Mouse (Mus musculus) heart, embryonic 12.5 days (tissue): ENCODE data around the gene Chst8. TPM values are rescaled to one million over a fixed set of nuclear protein-coding genes. Genes with fewer than 3 reads are reported as not detected.

ENCODE experiments used
- ATAC-seq: fragments of 200-750 bp; cut with Nextera tagmentation; 2 replicates; pipeline ENCODE4 v1.8.0; 2017; ENCODE audit warnings: moderate TSS enrichment, moderate library complexity; ENCODE audit not compliant: insufficient number of reproducible peaks, low FRiP score
- H3K27ac ChIP-seq: fragments of 300-500 bp; sonication (generic); 2 replicates; pipeline ENCODE4 v1.5.1; 2016; ENCODE audit warnings: mild to moderate bottlenecking, moderate library complexity; ENCODE audit not compliant: poor library complexity, severe bottlenecking
- H3K27me3 ChIP-seq: fragments of 300-500 bp; sonication (generic); replicated peaks from 2 replicates; pipeline ENCODE4 v1.6.1; 2016; ENCODE audit warnings: mild to moderate bottlenecking, moderate library complexity
- H3K36me3 ChIP-seq: fragments of 300-500 bp; sonication (generic); 2 replicates; pipeline ENCODE4 v1.6.1; 2016; ENCODE audit warnings: mild to moderate bottlenecking, moderate library complexity
- H3K4me1 ChIP-seq: fragments of 300-500 bp; sonication (generic); replicated peaks from 2 replicates; pipeline ENCODE4 v1.6.1; 2016; ENCODE audit warnings: mild to moderate bottlenecking
- H3K4me2 ChIP-seq: fragments of 300-500 bp; sonication (generic); 2 replicates; pipeline ENCODE4 v1.6.1; 2016; ENCODE audit warnings: mild to moderate bottlenecking, moderate library complexity
- H3K4me3 ChIP-seq: fragments of 300-500 bp; sonication (generic); 2 replicates; pipeline ENCODE4 v1.5.1; 2016; ENCODE audit warnings: mild to moderate bottlenecking
- H3K9ac ChIP-seq: fragments of 300-500 bp; sonication (generic); 2 replicates; pipeline ENCODE4 v1.6.1; 2016; ENCODE audit warnings: mild to moderate bottlenecking, moderate library complexity
- H3K9me3 ChIP-seq: fragments of 300-500 bp; sonication (generic); replicated peaks from 2 replicates; pipeline ENCODE4 v1.6.1; 2016; ENCODE audit warnings: mild to moderate bottlenecking, moderate library complexity
- WGBS: fragments of 180-500 bp; shearing (Covaris S2); methylation state at CpG from one replicate; pipeline ENCODE4 v1.1.7; 2016; 5-methylcytosine and 5-hydroxymethylcytosine counted together
- polyA plus RNA-seq: library from polyadenylated mRNA; unstranded; fragments of >200 nt; fragmentation: Nextera tagmentation; extraction: Ambion mirVana; gene quantifications from 2 replicates; pipeline ENCODE4 v1.2.1, GENCODE M21; 2016

Gene Chst8
- polyA plus RNA-seq, 1 experiment from 2014 or later: 1.4 TPM

DNA sequence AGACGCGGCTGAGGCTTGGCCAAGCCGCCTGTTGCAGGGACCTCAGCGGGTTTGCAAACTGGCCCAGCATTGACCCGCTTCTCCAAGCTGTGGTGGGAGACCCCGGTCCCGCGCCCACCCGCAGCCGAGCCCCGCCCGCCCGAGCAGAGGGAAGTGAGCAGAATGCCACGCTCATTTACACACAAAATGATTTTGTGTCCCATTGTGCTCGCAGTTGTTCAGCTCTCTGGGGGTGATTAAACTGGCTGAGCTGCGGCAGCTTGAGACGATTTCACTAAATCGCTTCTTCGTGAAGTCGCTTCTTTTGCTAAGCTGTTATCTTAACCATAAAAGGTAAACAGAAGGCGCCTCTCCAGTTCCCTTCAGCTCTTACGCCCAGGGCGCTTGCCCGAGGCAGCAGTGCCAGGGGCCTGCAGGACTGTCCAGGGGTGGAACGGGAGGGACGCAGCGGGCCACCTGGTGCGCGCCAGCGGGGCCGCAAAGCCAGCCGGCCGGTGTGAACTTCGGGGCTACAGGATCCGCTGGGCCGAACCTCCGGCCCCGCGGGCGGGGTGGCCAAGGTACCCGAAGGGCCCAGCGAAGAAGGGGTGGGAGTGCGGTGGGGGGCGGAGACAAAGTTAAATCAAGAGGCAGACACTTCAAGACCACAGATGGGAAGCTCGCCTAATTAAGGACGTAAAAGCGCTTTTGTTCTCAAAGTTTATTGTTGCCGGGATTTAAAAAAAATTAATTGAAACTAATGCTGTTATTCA, 159.6 kb downstream of the Chst8 start:
- H3K9ac ChIP-seq: peak overlapping the region; percentile 88
- no peak for ATAC-seq
- peaks cover 21% of the 10 kb centered on the region for H3K36me3 ChIP-seq
- peak overlapping the region; percentile 83 for H3K4me3 ChIP-seq
- H3K27me3 ChIP-seq: no peaks in the 10 kb centered on the region
- peak overlapping the region; percentile 88 for H3K4me2 ChIP-seq
- 1% methylated on average over 48 of the region's 48 CpGs for WGBS
- no peaks in the 10 kb centered on the region for H3K9me3 ChIP-seq
- H3K4me1 ChIP-seq: peaks cover 6% of the 10 kb centered on the region; the same call in 1 of the 2 replicates
- 0 out of 2 replicates have a peak overlapping the region, but pooled peaks have one; percentile 93 for H3K27ac ChIP-seq

- H3K4me2 ChIP-seq: no peak overlapping the region
- peaks cover 14% of the 10 kb centered on the region for H3K4me1 ChIP-seq
- no peak overlapping the region for H3K9ac ChIP-seq
- peaks cover 33% of the 10 kb centered on the region for H3K36me3 ChIP-seq
- no peak for ATAC-seq
- no peak overlapping the region for H3K27ac ChIP-seq
- WGBS: 59% methylated on average over 2 of the region's 2 CpGs
- no peaks in the 10 kb centered on the region for H3K9me3 ChIP-seq
- H3K27me3 ChIP-seq: no peaks in the 10 kb centered on the region
- no peak overlapping the region for H3K4me3 ChIP-seq
These were observed 161.1 kb downstream of the Chst8 start for GRCm38 (mm10) chr7:34651381-34651780.

DNA sequence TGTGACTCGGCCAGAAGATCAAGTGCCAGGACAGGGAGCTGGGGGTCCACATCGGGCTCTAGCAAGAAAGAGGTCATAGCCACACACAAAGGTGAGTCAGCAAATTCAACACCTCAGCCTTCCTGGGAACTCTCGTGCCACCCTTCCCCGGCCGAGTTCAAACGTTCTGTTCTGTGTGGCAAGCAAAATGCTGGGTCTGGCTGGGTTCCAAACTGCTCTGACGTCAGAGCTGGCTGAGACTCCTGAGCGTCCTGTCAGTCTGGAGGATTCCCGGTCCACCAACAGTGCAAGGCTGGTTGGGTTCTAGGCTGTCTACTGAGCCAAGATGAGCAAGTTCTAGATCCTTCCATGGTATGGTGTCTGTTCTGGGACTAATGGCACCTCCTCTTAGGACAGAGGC, 165.5 kb downstream of the Chst8 start:
- H3K4me2 ChIP-seq: no peak overlapping the region
- no peaks in the 10 kb centered on the region for H3K27me3 ChIP-seq
- WGBS: 44% methylated on average over 9 of the region's 9 CpGs
- no peak overlapping the region for H3K4me3 ChIP-seq
- peaks cover 46% of the 10 kb centered on the region for H3K36me3 ChIP-seq
- H3K9ac ChIP-seq: no peak overlapping the region
- no peak for ATAC-seq
- H3K9me3 ChIP-seq: no peaks in the 10 kb centered on the region
- no peak overlapping the region for H3K27ac ChIP-seq
- H3K4me1 ChIP-seq: peaks cover 19% of the 10 kb centered on the region

DNA sequence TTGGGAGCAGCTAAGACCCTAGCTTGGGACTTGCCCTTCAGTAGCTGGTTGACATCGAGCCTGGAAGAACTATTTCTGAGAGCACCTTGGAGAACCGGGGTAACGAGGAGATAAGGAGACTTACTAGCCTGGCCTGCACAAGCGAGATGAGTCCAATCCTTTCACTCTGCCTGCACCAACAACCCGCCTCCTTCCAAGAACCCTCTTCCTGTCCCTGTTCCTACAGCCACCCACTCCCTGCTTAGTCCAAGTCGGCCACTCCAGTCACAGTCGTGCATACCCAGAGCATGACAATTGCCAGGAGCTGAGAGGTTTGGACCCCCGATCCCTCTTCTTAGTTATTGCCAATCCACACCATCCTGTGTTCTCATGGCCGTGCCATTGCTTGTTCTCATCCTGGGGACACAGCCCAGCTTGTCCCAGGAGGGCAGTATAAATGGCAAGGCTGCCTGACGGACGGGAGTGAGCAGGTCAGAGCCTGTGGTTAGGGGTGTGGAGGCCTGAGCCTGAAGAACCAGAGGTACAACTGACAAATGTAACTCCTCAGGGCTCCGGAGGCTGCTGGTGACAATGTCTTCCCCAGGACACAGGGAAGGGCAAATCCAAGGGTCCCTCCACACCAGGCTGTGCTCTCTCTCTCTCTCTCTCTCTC, 166.2 kb downstream of the Chst8 start:
- Histone ChIP-seq H3K4me1 (peaks cover 25% of the 10 kb centered on the region), H3K9ac (no peak overlapping the region), H3K4me2 (no peak overlapping the region), H3K27me3 (no peaks in the 10 kb centered on the region), H3K9me3 (no peaks in the 10 kb centered on the region), H3K36me3 (peaks cover 52% of the 10 kb centered on the region), H3K27ac (no peak overlapping the region), H3K4me3 (no peak overlapping the region)
- 63% methylated on average over 12 of the region's 12 CpGs for WGBS
- ATAC-seq: no peak

GRCm38 (mm10) chr7:34645623-34646022, 166.9 kb downstream of the Chst8 start:
- Histone ChIP-seq H3K27ac (no peak overlapping the region), H3K9ac (no peak overlapping the region), H3K36me3 (peaks cover 57% of the 10 kb centered on the region), H3K4me3 (no peak overlapping the region), H3K4me1 (peaks cover 25% of the 10 kb centered on the region), H3K9me3 (no peaks in the 10 kb centered on the region), H3K27me3 (no peaks in the 10 kb centered on the region), H3K4me2 (no peak overlapping the region)
- no peak for ATAC-seq
- 80% methylated on average over 2 of the region's 2 CpGs for WGBS

DNA sequence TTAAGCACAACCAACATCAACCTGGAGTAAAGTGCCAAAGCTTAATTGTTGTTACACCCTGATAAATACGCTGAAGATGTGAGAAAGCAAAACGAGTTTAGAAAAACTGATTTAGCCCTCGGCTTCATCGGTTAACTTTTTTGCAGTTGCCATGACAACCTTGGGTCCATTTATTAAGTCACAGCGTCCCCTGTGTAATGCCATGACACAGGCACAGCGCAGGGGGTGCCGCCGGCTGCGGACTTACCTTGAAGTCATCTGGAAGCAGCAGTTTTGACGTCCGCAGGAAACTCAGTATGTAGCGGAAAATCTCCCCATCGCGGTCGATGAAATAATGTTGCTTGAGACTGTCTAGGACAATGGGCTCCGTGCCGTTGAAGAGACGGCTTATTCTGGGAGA, 167.9 kb downstream of the Chst8 start:
- H3K27me3 ChIP-seq: no peaks in the 10 kb centered on the region
- H3K9ac ChIP-seq: no peak overlapping the region
- no peaks in the 10 kb centered on the region for H3K9me3 ChIP-seq
- H3K27ac ChIP-seq: no peak overlapping the region
- H3K4me3 ChIP-seq: no peak overlapping the region
- peaks cover 25% of the 10 kb centered on the region for H3K4me1 ChIP-seq
- no peak for ATAC-seq
- no peak overlapping the region for H3K4me2 ChIP-seq
- 90% methylated on average over 18 of the region's 18 CpGs for WGBS
- H3K36me3 ChIP-seq: peaks cover 63% of the 10 kb centered on the region

GRCm38 (mm10) chr7:34643329-34643728, 169.2 kb downstream of the Chst8 start:
- H3K4me3 ChIP-seq: no peak overlapping the region
- no peaks in the 10 kb centered on the region for H3K27me3 ChIP-seq
- no peak overlapping the region for H3K9ac ChIP-seq
- no peak overlapping the region for H3K27ac ChIP-seq
- no peak overlapping the region for H3K4me2 ChIP-seq
- WGBS: 71% methylated on average over 6 of the region's 6 CpGs
- peaks cover 60% of the 10 kb centered on the region for H3K36me3 ChIP-seq
- no peak for ATAC-seq
- H3K9me3 ChIP-seq: no peaks in the 10 kb centered on the region
- peaks cover 25% of the 10 kb centered on the region for H3K4me1 ChIP-seq

- Histone ChIP-seq H3K27me3 (no peaks in the 10 kb centered on the region), H3K36me3 (peaks cover 47% of the 10 kb centered on the region), H3K4me1 (peaks cover 19% of the 10 kb centered on the region), H3K4me2 (no peak overlapping the region), H3K27ac (no peak overlapping the region), H3K9ac (0 out of 2 replicates have a peak overlapping the region, but pooled peaks have one; percentile 37), H3K9me3 (no peaks in the 10 kb centered on the region), H3K4me3 (no peak overlapping the region)
- WGBS: 72% methylated on average over 13 of the region's 13 CpGs
- no peak for ATAC-seq
These were observed 170.5 kb downstream of the Chst8 start for GRCm38 (mm10) chr7:34641968-34642367.

GRCm38 (mm10) chr7:34639798-34640197, 172.7 kb downstream of the Chst8 start:
- H3K36me3 ChIP-seq: peaks cover 43% of the 10 kb centered on the region
- H3K27ac ChIP-seq: no peak overlapping the region
- H3K27me3 ChIP-seq: no peaks in the 10 kb centered on the region
- no peak overlapping the region for H3K4me3 ChIP-seq
- no peaks in the 10 kb centered on the region for H3K9me3 ChIP-seq
- peaks cover 13% of the 10 kb centered on the region for H3K4me1 ChIP-seq
- H3K4me2 ChIP-seq: no peak overlapping the region
- H3K9ac ChIP-seq: no peak overlapping the region
- WGBS: 82% methylated on average over 11 of the region's 11 CpGs
- no peak for ATAC-seq

DNA sequence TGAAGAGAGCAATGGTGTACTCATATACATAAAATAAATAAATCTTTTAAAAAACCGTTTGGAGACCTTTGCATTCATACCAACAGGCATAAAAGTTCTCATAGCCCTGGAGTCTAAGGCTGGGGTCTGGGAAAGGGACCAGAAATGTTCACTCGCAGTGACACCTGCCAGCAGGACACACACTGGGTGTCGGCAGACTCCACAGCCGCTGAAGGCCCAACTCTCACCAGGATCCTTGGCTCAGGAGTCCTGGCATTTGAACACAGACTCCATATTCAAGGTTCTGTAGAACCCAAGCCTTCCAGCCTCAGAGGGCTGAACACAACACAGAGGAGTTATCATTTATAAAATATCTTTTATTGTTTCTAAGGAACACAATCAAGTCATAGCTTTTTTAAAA, 175.8 kb downstream of the Chst8 start:
- Histone ChIP-seq H3K4me1 (peaks cover 2% of the 10 kb centered on the region), H3K4me3 (no peak overlapping the region), H3K4me2 (no peak overlapping the region), H3K9me3 (no peaks in the 10 kb centered on the region), H3K9ac (no peak overlapping the region), H3K27me3 (no peaks in the 10 kb centered on the region), H3K36me3 (peaks cover 27% of the 10 kb centered on the region), H3K27ac (no peak overlapping the region)
- ATAC-seq: no peak
- WGBS: 77% methylated on average over 4 of the region's 4 CpGs

DNA sequence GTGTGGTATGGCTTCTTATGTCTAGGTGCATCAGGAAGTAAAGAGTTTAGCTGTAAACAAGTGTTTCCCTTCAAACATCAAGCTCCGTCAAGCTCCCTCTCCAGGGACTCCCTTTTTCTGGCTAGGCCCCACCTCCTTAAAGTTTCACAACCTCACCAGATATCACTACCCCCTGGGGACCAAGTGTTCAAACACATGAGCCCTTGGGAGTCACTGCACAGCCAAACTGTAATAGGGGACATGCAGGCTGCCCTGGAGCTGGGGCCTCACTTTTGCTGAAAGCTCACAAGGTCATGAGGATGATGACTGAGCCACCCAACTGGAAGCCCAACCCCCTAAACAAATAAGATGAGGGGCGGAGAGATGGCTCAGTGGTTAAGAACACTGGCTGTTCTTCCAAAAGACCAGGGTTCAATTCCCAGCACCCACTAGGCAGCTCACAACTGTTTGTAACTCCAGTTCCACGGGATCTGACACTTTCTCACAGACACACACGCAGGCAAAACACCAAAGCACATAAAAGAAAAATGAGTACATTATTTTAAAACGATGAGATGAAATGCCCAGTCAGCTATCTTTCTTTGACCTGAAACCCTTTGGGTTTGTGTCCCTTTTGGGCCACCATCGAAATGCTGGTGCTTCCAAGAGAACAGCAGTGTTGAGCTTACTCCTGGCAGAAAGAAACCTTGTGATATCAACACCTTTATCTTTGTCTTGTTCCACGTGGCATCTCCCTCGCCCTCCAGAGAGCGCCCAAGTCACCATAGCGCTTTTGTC, 179.4 kb downstream of the Chst8 start:
- no peak overlapping the region for H3K9ac ChIP-seq
- H3K4me3 ChIP-seq: no peak overlapping the region
- H3K9me3 ChIP-seq: no peaks in the 10 kb centered on the region
- H3K4me2 ChIP-seq: no peak overlapping the region
- peaks cover 15% of the 10 kb centered on the region for H3K4me1 ChIP-seq
- no peak for ATAC-seq
- WGBS: 75% methylated on average over 10 of the region's 10 CpGs
- no peak overlapping the region for H3K27ac ChIP-seq
- 0 out of 2 replicates have a peak, but pooled peaks cover 3% of the 10 kb centered on the region for H3K27me3 ChIP-seq
- no peaks in the 10 kb centered on the region for H3K36me3 ChIP-seq
